Mouse (Mus musculus) cerebellum, adult 2 months (tissue): ENCODE data around the gene Prrxl1.

Source experiments
- CTCF ChIP-seq: fragments of 200-500 bp; IDR thresholded peaks from 2 replicates; pipeline ENCODE4 v1.5.1; 2011; ENCODE audit warnings: low read depth, mild to moderate bottlenecking, control low read depth, low read length, moderate library complexity, borderline replicate concordance; ENCODE audit not compliant: insufficient read depth
- POLR2A ChIP-seq: fragments of 200-500 bp; IDR thresholded peaks from 2 replicates; pipeline ENCODE4 v1.6.1; 2011; ENCODE audit warnings: low read length, control low read depth, borderline replicate concordance; ENCODE audit not compliant: insufficient read depth

DNA sequence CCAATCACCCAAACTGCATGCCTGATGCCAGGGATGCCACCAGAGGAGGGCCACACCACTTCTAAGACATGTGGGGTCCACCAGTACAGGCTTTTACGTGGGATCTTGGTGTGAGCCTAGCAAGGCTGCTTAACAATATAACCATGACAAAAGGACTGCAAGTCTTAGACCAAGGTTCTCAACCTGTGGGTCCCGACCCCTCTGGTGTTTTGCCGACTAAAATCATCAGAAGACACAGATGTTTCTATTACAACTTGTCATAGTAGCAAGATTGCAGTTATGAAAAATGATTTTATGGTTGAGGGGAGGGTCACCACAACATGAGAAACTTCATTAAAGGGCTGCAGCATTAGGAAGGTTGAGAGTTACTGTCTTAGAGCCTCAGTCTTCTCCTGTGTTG lies 79.4 kb downstream of the Prrxl1 start:
- no peak for TF ChIP-seq CTCF
- TF ChIP-seq POLR2A, result no peak
